ENCODE assay signal across 1 mouse cellular context in the genomic region with DNA sequence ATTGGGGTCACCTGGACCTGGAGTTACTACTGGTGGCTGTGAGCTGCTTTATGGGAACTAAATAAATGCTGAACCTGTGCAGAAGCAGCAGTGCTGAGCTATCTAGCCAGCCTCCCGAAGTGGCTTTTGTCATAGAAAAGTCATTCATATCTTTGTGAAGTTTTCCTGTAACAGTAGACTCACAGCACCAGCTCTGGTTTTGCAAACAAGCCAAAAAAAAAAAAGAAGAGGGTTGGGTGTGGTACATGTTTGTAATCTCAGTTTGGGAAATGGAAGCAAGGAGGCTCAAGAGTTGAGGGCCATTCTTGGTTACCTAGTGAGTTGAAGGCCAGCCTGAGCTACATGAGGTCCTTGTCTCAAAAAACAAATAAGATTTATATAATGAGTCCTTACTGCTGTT.
TF ChIP-seq lines count a peak whose summit lies in the region.

No protein-coding gene starts in this region.

TF ChIP-seq in myocyte, 11 proteins besides CTCF, POLR2A, EP300 and RAD21 (continued from another document):
- TF ChIP-seq MAX (IDR thresholded peaks at IDR 0.05; ENCODE audit: low read depth) (no peak), SRF (IDR thresholded peaks at IDR 0.05; ENCODE audit: control insufficient read depth, insufficient read length, low read depth) (no peak)
